Comparison of ENCODE assay signal across 26 mouse cellular contexts in the genomic region with DNA sequence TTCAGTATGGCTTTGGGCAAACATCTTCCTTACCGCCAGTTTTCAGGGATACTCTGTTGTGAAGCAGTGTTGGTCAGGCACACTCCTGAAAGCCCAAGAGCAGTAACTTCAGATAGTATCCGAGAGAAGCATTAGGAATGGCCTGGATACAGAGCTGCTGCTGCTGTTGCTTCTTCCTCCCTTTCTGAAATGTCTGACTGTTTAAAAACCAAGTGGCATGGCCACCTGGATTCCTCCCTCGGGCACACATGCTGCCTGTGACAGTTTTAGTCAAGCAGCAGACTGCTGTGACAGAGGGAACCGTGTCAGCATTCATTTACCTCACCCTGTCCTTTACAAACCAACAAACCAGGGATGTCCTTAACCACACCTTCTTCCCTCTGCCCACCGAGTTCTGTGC.
"Had no signal": no experiment of that assay in that cellular context is flagged by ENCODE, and none has a peak within 500 bp of the region (broad histone marks: within the 10 kb centered on the region; RNA-seq: fewer than 3 reads in every experiment).

No protein-coding gene starts in this region.

- DNase-seq: kidney, adult 18-20 months; kidney, adult 9 months; kidney, postnatal 14 days; kidney, postnatal 4 days; liver; lung, adult 18-20 months; lung, postnatal 10 days; lung, postnatal 36 days; retina, postnatal 1 day; right cerebral cortex, postnatal 4 days; thymus, adult 2 months; thymus, postnatal 14 days; thymus, postnatal 4 days had no signal

- ATAC-seq: intestine, embryonic 16.5 days; liver, embryonic 12.5 days; midbrain, embryonic 13.5 days; midbrain, embryonic 16.5 days had no signal

- H3K27me3 ChIP-seq: limb, embryonic 13.5 days; liver, embryonic 12.5 days; liver, embryonic 15.5 days; lung, embryonic 15.5 days; megakaryocyte, embryonic 14.5 days; midbrain, embryonic 13.5 days; neural tube, embryonic 13.5 days had no signal

- H3K36me3 ChIP-seq: limb, embryonic 10.5 days; limb, embryonic 13.5 days; liver, embryonic 12.5 days; liver, embryonic 15.5 days; lung, embryonic 15.5 days; midbrain, embryonic 10.5 days; midbrain, embryonic 13.5 days; neural tube, embryonic 13.5 days had no signal

- H3K27ac ChIP-seq: limb, embryonic 10.5 days; limb, embryonic 13.5 days; liver, embryonic 12.5 days; liver, embryonic 15.5 days; lung, embryonic 15.5 days; midbrain, embryonic 10.5 days; midbrain, embryonic 13.5 days; neural tube, embryonic 13.5 days; stomach, postnatal 0 days had no signal

- H3K9ac ChIP-seq: limb, embryonic 13.5 days; liver, embryonic 12.5 days; liver, embryonic 15.5 days; lung, embryonic 15.5 days; midbrain, embryonic 13.5 days; neural tube, embryonic 13.5 days had no signal

- H3K9me3 ChIP-seq: limb, embryonic 10.5 days; limb, embryonic 13.5 days; liver, embryonic 12.5 days; liver, embryonic 15.5 days; lung, embryonic 15.5 days; midbrain, embryonic 10.5 days had no signal

- H3K4me3 ChIP-seq: limb, embryonic 10.5 days; limb, embryonic 13.5 days; liver, embryonic 12.5 days; liver, embryonic 15.5 days; lung, embryonic 15.5 days; megakaryocyte, embryonic 14.5 days; midbrain, embryonic 10.5 days; midbrain, embryonic 13.5 days; myocyte; neural tube, embryonic 13.5 days had no signal

- H3K4me2 ChIP-seq: limb, embryonic 13.5 days; liver, embryonic 12.5 days; liver, embryonic 15.5 days; lung, embryonic 15.5 days; midbrain, embryonic 13.5 days; neural tube, embryonic 13.5 days had no signal

- H3K4me1 ChIP-seq: limb, embryonic 10.5 days; liver, embryonic 12.5 days; liver, embryonic 15.5 days; lung, embryonic 15.5 days; megakaryocyte, embryonic 14.5 days; midbrain, embryonic 10.5 days; midbrain, embryonic 13.5 days; neural tube, embryonic 13.5 days had no signal
